Mouse (Mus musculus) bone marrow macrophage, adult 2 months (primary cell): ENCODE measurements around the gene Fam83e. TPM values are rescaled to one million over a fixed set of nuclear protein-coding genes. Genes with fewer than 3 reads are reported as not detected.
A peak's percentile ranks its signal among the peaks of the same experiment; 100 is the strongest.

Experiments used
- H3K27ac ChIP-seq: 2 replicates; pipeline ENCODE4 v1.5.1; 2012; ENCODE audit warnings: low read depth, low read length; ENCODE audit not compliant: insufficient read depth
- H3K4me1 ChIP-seq: 2 replicates; pipeline ENCODE4 v1.6.1; 2012; ENCODE audit warnings: low read length; ENCODE audit not compliant: control insufficient read depth, insufficient read depth
- H3K4me3 ChIP-seq: 2 replicates; pipeline ENCODE4 v1.5.1; 2012; ENCODE audit warnings: mild to moderate bottlenecking, low read length, moderate library complexity; ENCODE audit not compliant: insufficient read depth
- CTCF ChIP-seq: IDR thresholded peaks from 2 replicates; pipeline ENCODE4 v1.5.1; 2012; ENCODE audit warnings: low read depth, mild to moderate bottlenecking, low read length, moderate library complexity
- POLR2A ChIP-seq: IDR thresholded peaks from 2 replicates; pipeline ENCODE4 v1.6.1; 2012; ENCODE audit warnings: mild to moderate bottlenecking, low read depth, low read length, borderline replicate concordance
- polyA plus RNA-seq: library from polyadenylated mRNA; stranded (reverse); fragments of >200 nt; gene quantifications from 2 replicates; pipeline ENCODE4 v1.2.4, GENCODE M21; 2012; ENCODE audit not compliant: missing spikeins, insufficient read depth, insufficient read length

Fam83e gene
- polyA plus RNA-seq, 1 experiment: not detected

DNA sequence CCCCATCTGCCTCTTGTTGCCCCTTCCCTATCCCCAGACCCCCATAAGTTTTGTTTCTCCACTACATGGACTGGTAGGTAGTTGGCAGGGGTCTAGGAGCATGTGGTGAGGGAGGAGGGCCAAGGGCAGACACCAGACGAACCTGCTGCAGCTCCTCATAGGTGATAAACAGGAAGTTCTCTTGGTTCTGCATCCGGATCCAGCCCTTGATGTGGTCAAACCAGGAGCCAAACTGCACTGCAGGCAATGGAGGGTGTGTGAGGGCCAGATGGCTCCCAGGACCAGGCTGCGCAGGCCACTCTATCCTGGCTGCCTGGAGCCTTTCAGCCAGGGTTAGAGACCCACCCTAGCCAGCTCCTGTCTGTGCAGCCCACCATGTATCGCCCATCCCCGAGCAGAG is 12.5 kb downstream of the Fam83e start:
- Histone ChIP-seq H3K4me1 (no peaks in the 10 kb centered on the region), H3K4me3 (no peak overlapping the region), H3K27ac (no peak overlapping the region)
- no peak for TF ChIP-seq POLR2A

DNA sequence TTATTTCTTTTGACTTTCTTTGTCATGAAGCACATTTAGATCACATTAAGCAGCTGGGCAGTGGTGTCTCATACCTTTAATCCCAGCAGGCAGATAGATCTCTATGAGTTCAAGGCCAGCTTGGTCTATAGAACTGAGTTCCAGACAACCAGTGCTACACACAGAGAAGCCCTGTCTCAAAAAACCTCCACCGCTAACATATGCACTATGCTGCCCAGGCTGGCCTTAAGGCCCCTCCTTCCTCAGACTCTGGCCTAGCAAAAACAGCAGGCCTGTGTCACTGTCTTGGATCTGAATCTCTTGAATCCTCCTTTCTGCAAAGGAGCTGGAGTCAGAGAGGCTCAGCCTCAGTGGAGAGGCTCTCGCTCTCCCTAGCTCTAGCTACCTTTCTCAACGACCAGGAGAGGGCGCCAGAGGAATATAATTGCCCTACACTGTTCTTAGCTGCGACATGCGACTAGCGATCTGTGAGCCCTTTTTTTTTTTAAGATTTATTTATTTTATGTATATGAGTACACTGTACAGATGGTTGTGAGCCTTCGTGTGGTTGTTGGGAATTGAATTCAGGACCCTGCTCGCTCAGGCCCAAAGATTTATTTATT is 18.3 kb downstream of the Fam83e start:
- Histone ChIP-seq H3K4me1 (peaks cover 7% of the 10 kb centered on the region; the same call in 1 of the 2 replicates), H3K27ac (no peak overlapping the region), H3K4me3 (no peak overlapping the region)
- TF ChIP-seq POLR2A: no peak
- peak; percentile 65 for TF ChIP-seq CTCF

DNA sequence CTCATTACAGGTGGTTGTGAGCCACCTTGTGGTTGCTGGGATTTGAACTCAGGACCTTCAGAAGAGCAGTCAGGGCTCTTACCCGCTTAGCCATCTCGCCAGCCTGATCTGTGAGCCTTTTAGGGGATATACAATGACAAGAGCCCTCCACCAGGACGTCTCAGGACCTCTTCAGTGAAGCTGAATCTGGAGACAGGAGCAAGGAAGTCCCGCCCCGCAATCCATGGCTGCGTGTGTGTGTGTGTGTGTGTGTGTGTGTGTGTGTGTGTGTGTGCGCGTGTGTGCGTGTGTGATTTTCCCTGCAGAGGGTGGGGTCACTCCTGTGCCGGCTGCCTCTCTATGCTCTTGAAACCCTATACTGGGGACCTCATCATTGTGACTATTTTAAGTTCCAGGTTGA is 18.8 kb downstream of the Fam83e start:
- no peak for TF ChIP-seq POLR2A
- TF ChIP-seq CTCF: no peak
- no peak overlapping the region for H3K27ac ChIP-seq
- peaks cover 7% of the 10 kb centered on the region; the same call in 1 of the 2 replicates for H3K4me1 ChIP-seq
- H3K4me3 ChIP-seq: no peak overlapping the region

DNA sequence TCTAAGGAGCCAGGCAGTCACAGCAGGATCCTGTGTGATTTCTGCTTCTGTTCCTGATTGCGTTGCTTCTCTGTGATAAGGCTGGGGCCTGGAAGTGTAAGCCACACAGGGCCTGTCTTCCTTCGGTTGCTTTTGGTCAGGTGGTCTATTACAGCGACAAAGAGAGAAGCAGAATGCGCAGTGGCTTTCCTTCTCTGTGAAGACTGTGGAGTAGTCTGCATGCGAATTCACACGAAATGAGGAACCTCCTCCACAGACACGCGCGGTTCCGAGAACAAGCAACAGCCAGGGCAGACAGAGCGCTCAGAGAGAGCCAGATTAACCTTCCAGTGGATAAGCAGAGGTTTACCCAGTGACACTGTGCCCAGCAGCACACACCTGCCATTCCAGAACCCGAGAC is 20.3 kb downstream of the Fam83e start:
- H3K4me1 ChIP-seq: peaks cover 7% of the 10 kb centered on the region; the same call in 1 of the 2 replicates
- TF ChIP-seq POLR2A (no peak), CTCF (no peak)
- peak overlapping the region; percentile 50 for H3K27ac ChIP-seq
- H3K4me3 ChIP-seq: peak overlapping the region; percentile 65

DNA sequence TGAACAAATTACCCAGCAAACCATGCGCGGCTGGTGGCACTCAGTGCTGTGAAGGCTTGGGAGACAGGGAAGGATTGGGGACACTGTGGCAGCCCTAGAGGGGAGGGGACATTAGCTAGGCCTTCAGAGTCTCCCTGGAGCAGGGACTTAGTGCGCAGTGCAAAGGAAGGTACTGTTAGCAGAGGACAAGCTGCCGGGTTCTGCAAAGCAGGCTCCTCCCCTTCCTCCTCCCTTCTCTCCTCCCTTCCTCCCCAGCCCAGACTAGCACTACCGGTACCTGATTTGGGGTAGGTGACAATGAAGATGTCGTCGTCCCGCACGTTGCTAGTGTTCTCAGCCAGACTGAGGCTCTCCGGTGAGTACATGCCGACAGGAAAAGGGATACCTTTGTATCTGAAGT is 20.8 kb downstream of the Fam83e start:
- TF ChIP-seq POLR2A (0 out of 2 replicates have a peak, but pooled peaks have one; percentile 3), CTCF (no peak)
- Histone ChIP-seq H3K27ac (peak overlapping the region; percentile 50), H3K4me1 (peaks cover 7% of the 10 kb centered on the region; the same call in 1 of the 2 replicates), H3K4me3 (peak overlapping the region; percentile 65)

DNA sequence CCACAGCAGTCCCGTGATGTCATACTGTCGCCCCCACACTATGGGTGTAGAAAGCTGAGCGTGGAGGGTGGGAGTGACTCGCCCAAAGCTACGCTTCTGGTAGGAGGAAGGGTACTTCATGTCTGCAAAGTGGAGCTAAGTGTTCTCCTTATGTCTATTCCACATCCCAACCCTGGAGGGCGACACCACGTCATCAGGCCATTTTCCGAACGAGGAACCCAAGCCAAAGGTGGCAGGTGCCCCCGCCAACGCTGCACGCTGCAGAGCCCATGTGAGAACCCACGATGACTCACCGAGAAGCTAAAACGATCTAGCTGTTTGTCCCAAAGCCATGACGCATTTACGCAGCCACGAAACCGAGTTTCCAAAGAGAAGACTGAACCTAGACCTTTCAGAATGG is 21.3 kb downstream of the Fam83e start:
- Histone ChIP-seq H3K4me3 (peak overlapping the region; percentile 65), H3K4me1 (peaks cover 7% of the 10 kb centered on the region; the same call in 1 of the 2 replicates), H3K27ac (peak overlapping the region; percentile 32)
- TF ChIP-seq POLR2A (no peak), CTCF (no peak)

DNA sequence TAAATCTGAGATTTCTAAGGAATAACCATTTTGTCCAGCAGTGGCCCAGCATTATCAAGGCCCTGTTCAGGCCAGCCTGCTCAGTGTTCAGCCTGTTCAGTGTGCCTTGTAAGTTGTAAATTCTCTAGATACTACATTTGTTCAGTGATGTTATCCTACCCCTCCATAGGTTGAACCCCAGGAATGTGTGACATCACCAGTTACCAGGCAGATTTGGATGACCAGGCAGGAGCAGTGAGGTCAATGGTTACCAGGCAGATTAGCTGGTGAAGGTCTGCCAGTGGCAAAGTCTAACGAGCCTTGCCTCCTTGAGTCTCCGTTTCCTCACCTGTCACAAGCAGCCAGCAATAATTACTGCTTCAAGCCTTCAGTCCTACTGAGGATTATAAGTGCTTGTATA is 23.4 kb downstream of the Fam83e start:
- Histone ChIP-seq H3K4me1 (peaks cover 24% of the 10 kb centered on the region), H3K4me3 (no peak overlapping the region), H3K27ac (no peak overlapping the region)
- TF ChIP-seq POLR2A: no peak
- no peak for TF ChIP-seq CTCF

DNA sequence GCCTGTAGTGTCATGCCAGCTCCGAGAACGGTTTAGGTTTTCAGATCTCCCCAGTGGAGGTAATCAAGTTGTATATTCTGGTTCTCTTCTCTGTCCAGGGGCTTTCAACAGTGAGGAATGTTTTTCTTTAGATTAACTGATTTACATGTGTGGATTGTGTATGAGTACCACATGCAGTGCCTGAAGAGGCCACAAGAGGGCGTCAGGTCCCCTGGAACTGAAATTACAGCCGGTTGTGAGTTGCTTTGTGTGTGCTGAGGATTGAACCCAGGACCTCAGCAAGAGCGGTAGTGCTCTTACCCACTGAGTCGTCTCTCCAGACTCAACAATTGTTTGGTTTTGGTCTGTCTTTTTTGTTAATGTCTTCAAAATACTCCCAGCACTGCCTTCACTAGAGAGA is 25.5 kb downstream of the Fam83e start:
- TF ChIP-seq POLR2A: no peak
- TF ChIP-seq CTCF: peak; percentile 55
- H3K27ac ChIP-seq: no peak overlapping the region
- H3K4me1 ChIP-seq: peaks cover 25% of the 10 kb centered on the region
- no peak overlapping the region for H3K4me3 ChIP-seq

DNA sequence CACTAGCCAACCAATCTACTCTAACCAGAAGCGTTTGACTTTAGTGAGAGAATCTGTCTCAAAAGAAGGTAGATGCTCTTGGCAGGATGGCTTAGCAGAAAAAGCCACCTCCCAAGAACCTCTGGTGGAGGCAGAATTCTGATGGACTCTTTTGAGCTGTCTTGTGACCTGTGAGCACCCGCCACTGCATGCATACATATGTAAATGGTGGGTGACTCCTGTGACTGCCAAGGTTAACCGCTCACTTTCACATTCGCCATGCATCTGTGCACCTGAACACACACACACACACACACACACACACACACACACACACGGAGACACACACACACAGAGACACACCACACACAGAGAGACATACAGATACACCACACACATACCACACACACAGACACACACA is 26.4 kb downstream of the Fam83e start:
- no peak for TF ChIP-seq POLR2A
- TF ChIP-seq CTCF: no peak
- no peak overlapping the region for H3K27ac ChIP-seq
- H3K4me1 ChIP-seq: peaks cover 23% of the 10 kb centered on the region
- H3K4me3 ChIP-seq: no peak overlapping the region

DNA sequence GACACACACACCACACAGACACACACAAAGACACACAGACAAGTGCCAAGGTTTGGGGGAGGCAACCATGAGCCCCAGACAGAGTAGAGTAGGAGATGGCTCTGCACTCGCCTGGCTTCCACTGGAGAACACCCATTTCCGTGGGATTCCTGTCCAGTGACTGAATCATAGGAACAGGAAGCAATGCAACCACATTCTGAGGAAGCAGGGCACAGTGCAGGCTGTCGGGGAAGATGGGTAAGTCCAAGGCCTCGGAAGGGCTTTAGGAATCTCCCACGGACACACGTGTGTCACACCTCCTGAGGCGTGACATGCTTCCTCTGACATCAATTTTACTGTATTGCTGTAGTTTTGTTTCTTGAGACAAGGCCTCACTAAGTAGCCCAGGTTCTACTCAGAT is 27.1 kb downstream of the Fam83e start:
- TF ChIP-seq CTCF (no peak), POLR2A (no peak)
- Histone ChIP-seq H3K4me1 (peaks cover 23% of the 10 kb centered on the region), H3K27ac (no peak overlapping the region), H3K4me3 (no peak overlapping the region)

DNA sequence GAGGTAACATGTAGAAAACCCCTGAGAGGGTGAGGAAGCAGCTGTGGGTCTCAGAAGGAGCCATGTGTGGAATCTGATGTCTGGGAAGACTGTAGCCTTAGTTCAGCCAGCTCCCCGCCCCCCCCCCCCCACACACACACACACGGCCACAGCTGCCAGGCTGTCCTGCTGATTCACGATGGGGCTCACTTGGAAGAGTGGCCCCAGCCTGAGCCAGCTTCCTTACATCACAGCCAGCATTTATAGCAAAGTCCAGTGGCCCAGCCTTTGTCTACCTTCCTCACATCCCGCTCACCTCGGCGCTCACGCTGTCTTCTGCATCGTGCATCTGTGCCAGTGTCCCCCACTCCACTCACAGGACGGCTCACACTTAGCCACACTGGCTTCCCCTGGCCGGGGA is 28.4 kb downstream of the Fam83e start:
- H3K27ac ChIP-seq: no peak overlapping the region
- TF ChIP-seq POLR2A: no peak
- no peak for TF ChIP-seq CTCF
- no peak overlapping the region for H3K4me3 ChIP-seq
- peaks cover 23% of the 10 kb centered on the region for H3K4me1 ChIP-seq
